Mouse (Mus musculus): ENCODE measurements around the gene Kdelr1. TPM values are rescaled to one million over a fixed set of nuclear protein-coding genes. Genes with fewer than 3 reads are reported as not detected.

Gene Kdelr1
- total RNA-seq (2023) = 10 to 100 TPM; 65.3 to 69.5 TPM

GRCm38 (mm10) chr7:45872624-45873023, at the start of gene Kdelr1:
TSS of gene Kdelr1 (plus strand) at chr7:45872772.

GRCm38 (mm10) chr7:45824598-45824997, 48.0 kb upstream of the Kdelr1 start, which contains the start of gene Kcnj14:
TSS of gene Kcnj14 (minus strand) at chr7:45824782.

GRCm38 (mm10) chr7:45830427-45831127, 42.0 kb upstream of the Kdelr1 start, which contains the start of gene Grwd1:
TSS of gene Grwd1 (minus strand) at chr7:45830944.

GRCm38 (mm10) chr7:45878278-45878677, 5.7 kb downstream of the Kdelr1 start, which contains the start of gene Grin2d:
TSS of gene Grin2d (minus strand) at chr7:45878378.

GRCm38 (mm10) chr7:45896517-45897257, 24.1 kb downstream of the Kdelr1 start, which contains the start of the genes Syngr4 and Tmem143:
TSS of gene Syngr4 (minus strand) at chr7:45896714.
TSS of gene Tmem143 (plus strand) at chr7:45896941.

GRCm38 (mm10) chr7:45921242-45921621, 48.7 kb downstream of the Kdelr1 start, which contains the start of gene Emp3:
TSS of gene Emp3 (minus strand) at chr7:45921404.

GRCm38 (mm10) chr7:45923762-45924428, 51.3 kb downstream of the Kdelr1 start, which contains the start of gene Ccdc114:
TSS of gene Ccdc114 (plus strand) at chr7:45924072.

Other genes starting within 250 kb of the Kdelr1 start
- 1 to 10 TPM; 1.9 to 2.0 TPM for gene Rasip1, start 245.3 kb upstream of the Kdelr1 start, total RNA-seq (2023)
- gene Mamstr, start 232.8 kb upstream of the Kdelr1 start, total RNA-seq (2023) = under 1 TPM; 0.13 to 0.73 TPM
- gene Fut2, start 206.4 kb upstream of the Kdelr1 start, total RNA-seq (2023) = not detected
- not detected for gene Ntn5, start 188.8 kb upstream of the Kdelr1 start, total RNA-seq (2023)
- gene Sec1, start 178.4 kb upstream of the Kdelr1 start, total RNA-seq (2023) = under 1 TPM in 1 of 2 experiments, not detected in 1; 0.26 TPM
- not detected for gene Car11, start 172.9 kb upstream of the Kdelr1 start, total RNA-seq (2023)
- 1 to 10 TPM; 5.3 TPM for gene Dbp, start 167.7 kb upstream of the Kdelr1 start, total RNA-seq (2023)
- 100 to 1,000 TPM; 782 to 910 TPM for gene Rpl18, start 157.3 kb upstream of the Kdelr1 start, total RNA-seq (2023)
- 10 to 100 TPM; 39.2 to 41.2 TPM for gene Sphk2, start 154.8 kb upstream of the Kdelr1 start, total RNA-seq (2023)
- under 1 TPM; 0.55 to 0.64 TPM for gene Fam83e, start 151.6 kb upstream of the Kdelr1 start, total RNA-seq (2023)
- gene Spaca4, start 147.0 kb upstream of the Kdelr1 start, total RNA-seq (2023) = not detected
- gene Lmtk3, start 89.0 kb upstream of the Kdelr1 start, total RNA-seq (2023) = not detected
- gene Sult2b1, start 88.1 kb upstream of the Kdelr1 start, total RNA-seq (2023) = not detected
- 10 to 100 TPM; 68.3 to 83.9 TPM for gene Cyth2, start 58.2 kb upstream of the Kdelr1 start, total RNA-seq (2023)
- under 1 TPM; 0.20 to 0.33 TPM for gene Kcnj14, start 48.0 kb upstream of the Kdelr1 start, total RNA-seq (2023)
- gene Grwd1, start 41.8 kb upstream of the Kdelr1 start, total RNA-seq (2023) = 1 to 10 TPM; 5.4 to 5.9 TPM
- gene Grin2d, start 5.6 kb downstream of the Kdelr1 start, total RNA-seq (2023) = under 1 TPM; 0.15 to 0.22 TPM
- gene Syngr4, start 23.9 kb downstream of the Kdelr1 start, total RNA-seq (2023) = under 1 TPM; 0.82 to 0.85 TPM
- gene Tmem143, start 24.2 kb downstream of the Kdelr1 start, total RNA-seq (2023) = 1 to 10 TPM; 7.0 to 7.5 TPM
- 100 to 1,000 TPM; 379 to 407 TPM for gene Emp3, start 48.6 kb downstream of the Kdelr1 start, total RNA-seq (2023)
- gene Ccdc114, start 51.3 kb downstream of the Kdelr1 start, total RNA-seq (2023) = 1 to 10 TPM; 4.8 to 7.6 TPM
- gene Abcc6, start 157.5 kb downstream of the Kdelr1 start, total RNA-seq (2023) = not detected
- 10 to 100 TPM; 29.1 to 36.7 TPM for gene Nomo1, start 160.9 kb downstream of the Kdelr1 start, total RNA-seq (2023)
- gene Kcnj11, start 228.0 kb downstream of the Kdelr1 start, total RNA-seq (2023) = not detected

All from neutrophil, adult 83 days (primary cell).